Mouse (Mus musculus): Measurements from ENCODE around the gene Rfc4. TPM values are rescaled to one million over a fixed set of nuclear protein-coding genes. Genes with fewer than 3 reads are reported as not detected.

Rfc4 gene
- polyA plus RNA-seq, 1 experiment from 2014 or later, result 210 TPM

DNA sequence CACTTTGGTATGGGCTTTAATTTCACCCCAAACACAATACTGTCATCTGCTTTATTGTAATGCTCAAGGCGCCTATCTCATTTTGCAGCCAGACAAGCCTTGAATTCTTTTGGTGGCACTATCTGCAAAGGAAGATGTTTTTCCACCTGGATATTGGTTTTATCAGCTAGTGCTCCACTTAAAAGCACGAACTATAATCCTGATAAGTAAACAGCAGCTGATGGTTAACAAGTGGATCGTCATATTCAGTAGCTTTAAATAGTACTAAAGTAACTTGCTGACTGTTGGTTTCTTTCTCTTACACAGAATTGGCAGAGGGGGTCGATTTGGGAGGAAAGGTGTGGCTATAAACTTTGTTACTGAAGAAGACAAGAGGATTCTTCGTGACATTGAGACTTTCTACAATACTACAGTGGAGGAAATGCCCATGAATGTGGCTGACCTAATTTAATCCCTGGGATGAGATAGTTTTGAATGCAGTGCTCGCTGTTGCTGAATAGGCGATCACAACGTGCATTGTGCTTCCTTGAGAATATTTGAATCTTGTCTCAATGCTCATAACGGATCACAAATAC lies 14.6 kb downstream of the Rfc4 start:
- WGBS, result 63% methylated on average over 9 of the region's 9 CpGs
- ATAC-seq (ENCODE audit: insufficient number of reproducible peaks, low FRiP score, low TSS enrichment, low read depth) (no peak), DNase-seq (ENCODE audit: low spot score) (no peak)
- Histone ChIP-seq H3K27ac (replicated peaks; ENCODE audit: low read depth, low read length) (no peak overlapping the region), H3K4me2 (ENCODE audit: low read depth, severe bottlenecking) (no peak overlapping the region), H3K9me3 (ENCODE audit: control insufficient read depth, low read length) (no peaks in the 10 kb centered on the region), H3K9ac (ENCODE audit: low read length) (no peak overlapping the region), H3K4me1 (ENCODE audit: control insufficient read depth, insufficient read depth, low read length) (peaks cover 8% of the 10 kb centered on the region), H3K27me3 (ENCODE audit: control insufficient read depth, insufficient read depth, low read length) (no peaks in the 10 kb centered on the region), H3K36me3 (ENCODE audit: control insufficient read depth, insufficient read depth, low read length) (peaks cover 23% of the 10 kb centered on the region; the same call in 1 of the 2 replicates), H3K4me3 (ENCODE audit: low read depth, low read length) (no peak overlapping the region)

DNA sequence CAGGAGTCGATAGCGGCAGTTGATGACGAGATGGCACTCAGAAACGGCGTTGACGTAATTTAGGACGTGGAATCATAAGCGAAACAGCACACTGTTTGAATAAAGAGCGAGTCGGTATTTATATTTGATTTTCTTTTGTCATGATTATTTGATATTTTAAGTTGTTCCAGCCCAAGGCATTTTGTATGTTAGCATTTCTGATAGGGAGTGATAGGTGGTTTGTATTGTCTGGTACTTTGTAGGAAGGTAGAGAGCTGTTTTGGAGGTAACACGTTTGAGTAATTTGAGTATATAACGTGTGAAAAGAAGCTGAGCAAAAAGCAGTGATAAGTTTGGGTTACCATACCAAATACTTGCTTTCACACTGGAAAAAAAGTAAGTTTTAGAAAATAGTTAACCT lies 15.2 kb downstream of the Rfc4 start:
- no peak overlapping the region for H3K4me2 ChIP-seq (ENCODE audit: low read depth, severe bottlenecking)
- no peaks in the 10 kb centered on the region for H3K9me3 ChIP-seq (ENCODE audit: control insufficient read depth, low read length)
- no peak overlapping the region for H3K9ac ChIP-seq (ENCODE audit: low read length)
- no peak for DNase-seq (ENCODE audit: low spot score)
- peaks cover 8% of the 10 kb centered on the region for H3K4me1 ChIP-seq (ENCODE audit: control insufficient read depth, insufficient read depth, low read length)
- ATAC-seq (ENCODE audit: insufficient number of reproducible peaks, low FRiP score, low TSS enrichment, low read depth), result no peak
- no peak overlapping the region for H3K27ac ChIP-seq (replicated peaks; ENCODE audit: low read depth, low read length)
- H3K27me3 ChIP-seq (ENCODE audit: control insufficient read depth, insufficient read depth, low read length), result no peaks in the 10 kb centered on the region
- H3K36me3 ChIP-seq (ENCODE audit: control insufficient read depth, insufficient read depth, low read length), result peaks cover 22% of the 10 kb centered on the region; the same call in 1 of the 2 replicates
- 86% methylated on average over 12 of the region's 12 CpGs for WGBS
- no peak overlapping the region for H3K4me3 ChIP-seq (ENCODE audit: low read depth, low read length)

GRCm38 (mm10) chr16:23109350-23110280 lies 17.9 kb downstream of the Rfc4 start:
- peaks cover 20% of the 10 kb centered on the region; the same call in 1 of the 2 replicates for H3K36me3 ChIP-seq (ENCODE audit: control insufficient read depth, insufficient read depth, low read length)
- peak overlapping the region; percentile 97 for H3K9ac ChIP-seq (ENCODE audit: low read length)
- no peak overlapping the region for H3K27ac ChIP-seq (replicated peaks; ENCODE audit: low read depth, low read length)
- WGBS, result 63% methylated on average over 5 of the region's 5 CpGs
- no peak for ATAC-seq (ENCODE audit: insufficient number of reproducible peaks, low FRiP score, low TSS enrichment, low read depth)
- no peak for DNase-seq (ENCODE audit: low spot score)
- H3K4me2 ChIP-seq (ENCODE audit: low read depth, severe bottlenecking), result peak overlapping the region; percentile 88
- H3K27me3 ChIP-seq (ENCODE audit: control insufficient read depth, insufficient read depth, low read length), result no peaks in the 10 kb centered on the region
- H3K9me3 ChIP-seq (ENCODE audit: control insufficient read depth, low read length), result no peaks in the 10 kb centered on the region
- peak overlapping the region; percentile 71 for H3K4me3 ChIP-seq (ENCODE audit: low read depth, low read length)
- H3K4me1 ChIP-seq (ENCODE audit: control insufficient read depth, insufficient read depth, low read length), result peaks cover 8% of the 10 kb centered on the region

DNA sequence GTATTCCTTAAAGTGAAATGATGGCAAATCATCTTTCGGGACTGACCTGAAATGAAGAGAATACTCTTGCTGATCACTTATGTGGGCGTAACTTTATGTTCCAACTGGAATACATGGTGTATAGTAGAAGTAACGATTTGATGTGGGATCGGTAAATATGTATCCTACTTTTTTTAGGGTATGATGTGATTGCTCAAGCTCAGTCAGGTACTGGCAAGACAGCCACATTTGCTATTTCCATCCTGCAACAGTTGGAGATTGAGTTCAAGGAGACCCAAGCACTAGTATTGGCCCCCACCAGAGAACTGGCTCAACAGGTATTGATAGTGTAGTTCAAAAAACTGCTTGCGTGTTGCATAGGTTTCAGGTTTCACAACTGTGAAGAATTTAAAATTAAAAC lies 18.6 kb downstream of the Rfc4 start:
- H3K4me1 ChIP-seq (ENCODE audit: control insufficient read depth, insufficient read depth, low read length), result peaks cover 8% of the 10 kb centered on the region
- H3K27ac ChIP-seq (replicated peaks; ENCODE audit: low read depth, low read length), result no peak overlapping the region
- H3K27me3 ChIP-seq (ENCODE audit: control insufficient read depth, insufficient read depth, low read length), result no peaks in the 10 kb centered on the region
- peak overlapping the region; percentile 97 for H3K9ac ChIP-seq (ENCODE audit: low read length)
- H3K4me3 ChIP-seq (ENCODE audit: low read depth, low read length), result peak overlapping the region; percentile 71
- peak overlapping the region; percentile 88 for H3K4me2 ChIP-seq (ENCODE audit: low read depth, severe bottlenecking)
- 3% methylated on average over 5 of the region's 5 CpGs for WGBS
- ATAC-seq (ENCODE audit: insufficient number of reproducible peaks, low FRiP score, low TSS enrichment, low read depth) (no peak), DNase-seq (ENCODE audit: low spot score) (no peak)
- H3K36me3 ChIP-seq (ENCODE audit: control insufficient read depth, insufficient read depth, low read length), result peaks cover 17% of the 10 kb centered on the region; the same call in 1 of the 2 replicates
- H3K9me3 ChIP-seq (ENCODE audit: control insufficient read depth, low read length), result no peaks in the 10 kb centered on the region

DNA sequence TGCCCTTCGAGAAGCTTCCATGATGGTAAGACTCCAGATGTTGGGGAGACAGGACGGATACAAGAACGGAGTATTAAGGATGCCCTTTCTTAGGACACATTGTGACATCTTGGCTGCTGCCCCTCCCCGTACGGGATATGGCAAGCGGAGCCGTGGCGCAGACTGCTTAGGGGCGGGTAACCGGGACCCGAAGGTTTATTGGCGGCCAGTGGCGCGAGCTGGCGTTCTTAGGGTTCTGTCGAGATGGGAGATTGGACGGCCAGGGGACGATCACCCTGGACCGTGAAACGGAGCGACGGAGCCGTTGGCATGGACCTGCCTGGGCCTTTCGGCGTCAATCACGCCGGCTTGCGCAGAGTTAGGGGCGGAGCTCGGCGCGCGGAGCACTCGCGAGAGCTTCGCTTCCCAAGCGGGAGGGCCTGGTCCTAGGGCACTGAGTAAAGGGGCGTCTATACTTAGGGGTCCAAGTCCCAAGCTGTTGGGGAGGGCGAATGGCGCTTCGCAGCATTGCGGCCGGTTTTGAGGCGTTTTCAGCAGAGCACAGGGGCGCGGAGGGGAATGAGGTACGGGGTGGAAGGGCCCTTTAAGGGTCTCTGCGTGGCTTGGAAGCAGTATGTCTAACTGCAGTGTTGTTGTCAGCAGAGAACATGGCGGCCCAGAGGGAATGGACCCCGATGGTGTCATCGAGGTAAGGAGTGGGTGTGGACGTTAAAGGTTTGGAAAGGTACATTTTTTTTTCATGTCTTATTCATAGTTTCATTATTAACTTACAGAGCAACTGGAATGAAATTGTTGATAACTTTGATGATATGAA lies 19.4 kb downstream of the Rfc4 start:
- H3K4me1 ChIP-seq (ENCODE audit: control insufficient read depth, insufficient read depth, low read length), result peaks cover 8% of the 10 kb centered on the region
- H3K9me3 ChIP-seq (ENCODE audit: control insufficient read depth, low read length), result no peaks in the 10 kb centered on the region
- H3K9ac ChIP-seq (ENCODE audit: low read length), result peak overlapping the region; percentile 97
- peak overlapping the region; percentile 71 for H3K4me3 ChIP-seq (ENCODE audit: low read depth, low read length)
- WGBS, result under 1% methylated on average over 52 of the region's 52 CpGs
- peak overlapping the region; percentile 94 for H3K27ac ChIP-seq (replicated peaks; ENCODE audit: low read depth, low read length)
- peak; percentile 82 for DNase-seq (ENCODE audit: low spot score)
- H3K36me3 ChIP-seq (ENCODE audit: control insufficient read depth, insufficient read depth, low read length), result peaks cover 17% of the 10 kb centered on the region; the same call in 1 of the 2 replicates
- H3K4me2 ChIP-seq (ENCODE audit: low read depth, severe bottlenecking), result peak overlapping the region; percentile 88
- H3K27me3 ChIP-seq (ENCODE audit: control insufficient read depth, insufficient read depth, low read length), result no peaks in the 10 kb centered on the region
- ATAC-seq (ENCODE audit: insufficient number of reproducible peaks, low FRiP score, low TSS enrichment, low read depth), result peak; percentile 83

GRCm38 (mm10) chr16:23107231-23107942 lies 20.1 kb downstream of the Rfc4 start, which contains the start of gene Eif4a2:
Eif4a2 (plus strand) TSS chr16:23107444.
- ATAC-seq (ENCODE audit: insufficient number of reproducible peaks, low FRiP score, low TSS enrichment, low read depth) (peak; percentile 87), DNase-seq (ENCODE audit: low spot score) (peak; percentile 93)
- peaks cover 12% of the 10 kb centered on the region; the same call in 1 of the 2 replicates for H3K36me3 ChIP-seq (ENCODE audit: control insufficient read depth, insufficient read depth, low read length)
- H3K27me3 ChIP-seq (ENCODE audit: control insufficient read depth, insufficient read depth, low read length), result no peaks in the 10 kb centered on the region
- peak within 1 kb of the TSS; percentile 94 for H3K27ac ChIP-seq (replicated peaks; ENCODE audit: low read depth, low read length)
- peaks cover 8% of the 10 kb centered on the region for H3K4me1 ChIP-seq (ENCODE audit: control insufficient read depth, insufficient read depth, low read length)
- WGBS, result under 1% methylated on average over 71 of the region's 71 CpGs
- H3K4me2 ChIP-seq (ENCODE audit: low read depth, severe bottlenecking), result peak within 1 kb of the TSS; percentile 88
- peak within 1 kb of the TSS; percentile 71 for H3K4me3 ChIP-seq (ENCODE audit: low read depth, low read length)
- no peaks in the 10 kb centered on the region for H3K9me3 ChIP-seq (ENCODE audit: control insufficient read depth, low read length)
- peak within 1 kb of the TSS; percentile 97 for H3K9ac ChIP-seq (ENCODE audit: low read length)

DNA sequence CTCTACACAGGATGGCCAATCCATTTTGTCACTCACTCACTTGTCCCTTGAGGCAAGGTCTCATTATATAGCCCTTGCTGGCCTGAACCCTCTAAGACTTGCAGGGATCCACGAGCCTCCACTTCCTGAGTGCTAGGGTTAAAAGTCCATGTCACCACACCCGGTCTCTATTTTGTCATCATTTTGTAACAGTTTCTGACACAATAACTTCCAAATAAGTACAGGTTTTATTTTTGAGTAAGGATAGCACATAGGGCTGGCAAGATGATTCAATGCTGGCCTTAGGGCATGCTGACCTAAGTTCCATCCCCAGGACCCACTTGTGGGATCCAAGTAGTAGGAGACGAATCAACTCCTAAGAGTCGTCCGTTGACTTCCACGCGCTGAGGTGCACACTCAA lies 21.4 kb downstream of the Rfc4 start:
- DNase-seq (ENCODE audit: low spot score), result no peak
- H3K4me1 ChIP-seq (ENCODE audit: control insufficient read depth, insufficient read depth, low read length), result peaks cover 5% of the 10 kb centered on the region
- peaks cover 9% of the 10 kb centered on the region; the same call in 1 of the 2 replicates for H3K36me3 ChIP-seq (ENCODE audit: control insufficient read depth, insufficient read depth, low read length)
- no peak for ATAC-seq (ENCODE audit: insufficient number of reproducible peaks, low FRiP score, low TSS enrichment, low read depth)
- no peak overlapping the region for H3K9ac ChIP-seq (ENCODE audit: low read length)
- H3K4me2 ChIP-seq (ENCODE audit: low read depth, severe bottlenecking), result no peak overlapping the region
- H3K27ac ChIP-seq (replicated peaks; ENCODE audit: low read depth, low read length), result no peak overlapping the region
- no peaks in the 10 kb centered on the region for H3K9me3 ChIP-seq (ENCODE audit: control insufficient read depth, low read length)
- WGBS, result 74% methylated on average over 7 of the region's 7 CpGs
- no peaks in the 10 kb centered on the region for H3K27me3 ChIP-seq (ENCODE audit: control insufficient read depth, insufficient read depth, low read length)
- H3K4me3 ChIP-seq (ENCODE audit: low read depth, low read length), result no peak overlapping the region
